In genomic region chr12:111537796-111538291, GRCm38 (mm10) we compare ENCODE assay signal across 8 mouse cellular contexts. TPM values are rescaled to one million over a fixed set of nuclear protein-coding genes. Genes with fewer than 3 reads are reported as not detected.
DNase-seq lines count a peak whose midpoint lies in the region; ATAC-seq and TF ChIP-seq lines count a peak whose summit lies in the region.

Gene Eif5 (plus strand): TSS chr12:111538016.

- peak; percentile 94 for DNase-seq in MN1 (ENCODE audit: low spot score)
- DNase-seq in cerebellum, adult 9-10 months: peak; percentile 99
- DNase-seq in hindbrain, embryonic 10.5 days (ENCODE audit: low spot score): peak; percentile 100
- DNase-seq in layer of hippocampus, adult 9-11 months: peak; percentile 99
- peak; percentile 99 for DNase-seq in lung, postnatal 0 days (ENCODE audit: low spot score)
- peak; percentile 99 for DNase-seq in ovary, postnatal 14 days (ENCODE audit: low spot score)
- DNase-seq in thymus, postnatal 14 days: peak; percentile 99

- peaks cover 44% of the 10 kb centered on the region for H3K36me3 ChIP-seq in hindbrain, embryonic 10.5 days
- H3K36me3 ChIP-seq in lung, postnatal 0 days (ENCODE audit: insufficient read depth, low read length): peaks cover 19% of the 10 kb centered on the region

- peak within 1 kb of the TSS; percentile 97 for H3K4me3 ChIP-seq in hindbrain, embryonic 10.5 days
- peak within 1 kb of the TSS; percentile 96 for H3K4me3 ChIP-seq in lung, postnatal 0 days (ENCODE audit: low read depth, low read length)

- peaks cover 40% of the 10 kb centered on the region for H3K4me1 ChIP-seq in hindbrain, embryonic 10.5 days (replicated peaks)
- peaks cover 10% of the 10 kb centered on the region; the same call in 1 of the 2 replicates for H3K4me1 ChIP-seq in lung, postnatal 0 days (ENCODE audit: insufficient read depth, low read depth, low read length)

- H3K9me3 ChIP-seq in hindbrain, embryonic 10.5 days: no peaks in the 10 kb centered on the region
- no peaks in the 10 kb centered on the region for H3K9me3 ChIP-seq in lung, postnatal 0 days (ENCODE audit: low read length)

- 1% methylated on average over 46 of the region's 47 CpGs for WGBS in hindbrain, embryonic 10.5 days
- WGBS in lung, postnatal 0 days: 2% methylated on average over 25 of the region's 47 CpGs

- TF ChIP-seq EP300 in lung, postnatal 0 days (IDR thresholded peaks at IDR 0.05): peak; percentile 88

- H3K27ac ChIP-seq in hindbrain, embryonic 10.5 days: peak within 1 kb of the TSS; percentile 99
- peak within 1 kb of the TSS; percentile 100 for H3K27ac ChIP-seq in lung, postnatal 0 days (ENCODE audit: low read length)

- peak within 1 kb of the TSS; percentile 89 for H3K4me2 ChIP-seq in lung, postnatal 0 days (replicated peaks; ENCODE audit: low read depth, low read length)

- TF ChIP-seq CTCF in lung, postnatal 0 days (IDR thresholded peaks at IDR 0.05): no peak; the same call in 1 of the 2 replicates

- H3K27me3 ChIP-seq in hindbrain, embryonic 10.5 days (ENCODE audit: insufficient read depth, poor library complexity, severe bottlenecking): no peaks in the 10 kb centered on the region
- H3K27me3 ChIP-seq in lung, postnatal 0 days (replicated peaks; ENCODE audit: insufficient read depth, low read length): no peaks in the 10 kb centered on the region

- peak within 1 kb of the TSS; percentile 98 for H3K9ac ChIP-seq in lung, postnatal 0 days (replicated peaks; ENCODE audit: low read depth)

- ATAC-seq in frontal cortex, adult (ENCODE audit: low TSS enrichment): peak; percentile 96
- ATAC-seq in lung, postnatal 0 days: peak; percentile 96

RNA-seq across cellular contexts. Expression of gene Eif5, which starts in this region (rescaled TPM):
- polyA plus RNA-seq in hindbrain, embryonic 10.5 days (2016; fragmentation: Nextera tagmentation; extraction: Ambion mirVana): 570 and 710 TPM in 2 replicates
- polyA plus RNA-seq in lung, postnatal 0 days (2015; fragmentation: Nextera tagmentation; extraction: Ambion mirVana): 412 and 458 TPM in 2 replicates

Comparison
In these comparisons a context has a peak if more than half of its experiments do, and no peak if none do; other contexts are left out.
1. Peak in every context shown above with its lines: DNase-seq, ATAC-seq, H3K4me3 ChIP-seq and H3K27ac ChIP-seq.